Mouse (Mus musculus) myocyte (in vitro differentiated cells): ENCODE measurements at regions not wholly inside any gene's neighbourhood (a gene's known extent, or its start where the extent isn't known, plus 50 kb on each side); places are given as distances from the start of the nearest gene placed in this dataset.

ENCODE experiments used
- H3K27me3 ChIP-seq: one replicate; pipeline ENCODE4 v1.6.1; 2011; ENCODE audit not compliant: control insufficient read depth, insufficient read depth, insufficient read length
- H3K36me3 ChIP-seq: one replicate; pipeline ENCODE4 v1.6.1; 2011; ENCODE audit not compliant: control insufficient read depth, insufficient read depth
- H3K4me2 ChIP-seq: one replicate; pipeline ENCODE4 v1.6.1; 2011; ENCODE audit warnings: low read depth, control low read depth
- H3K4me3 ChIP-seq: one replicate; pipeline ENCODE4 v1.5.1; 2011; ENCODE audit warnings: mild to moderate bottlenecking, control low read depth, moderate library complexity
- H3K79me2 ChIP-seq: one replicate; pipeline ENCODE4 v1.6.1; 2011; ENCODE audit not compliant: control insufficient read depth, insufficient read depth
- H3ac ChIP-seq: one replicate; pipeline ENCODE4 v1.6.1; 2011; ENCODE audit not compliant: control insufficient read depth, insufficient read length
- CEBPB ChIP-seq: IDR thresholded peaks from 2 replicates; pipeline ENCODE4 v1.6.1; 2011; ENCODE audit warnings: mild to moderate bottlenecking, moderate library complexity; ENCODE audit not compliant: poor library complexity, insufficient read depth, severe bottlenecking
- E2F4 ChIP-seq: IDR thresholded peaks from one replicate; pipeline ENCODE4 v1.6.1; 2011; ENCODE audit warnings: mild to moderate bottlenecking, control low read depth, moderate library complexity; ENCODE audit not compliant: insufficient read depth
- MAX ChIP-seq: IDR thresholded peaks from one replicate; pipeline ENCODE4 v1.6.1; 2011; ENCODE audit warnings: low read depth, mild to moderate bottlenecking, control low read depth
- MYOD1 ChIP-seq, 3 experiments: IDR thresholded peaks; one replicate each; pipeline ENCODE4 v1.6.1; 2011; ENCODE audit warnings: control low read depth in 2 of 3, low read depth in 2 of 3, mild to moderate bottlenecking in 2 of 3, moderate library complexity in 1 of 3; ENCODE audit not compliant: insufficient read length in 2 of 3, control insufficient read depth in 1 of 3
- MYOG ChIP-seq, 3 experiments: IDR thresholded peaks; one replicate each; pipeline ENCODE4 v1.6.1; 2011; ENCODE audit warnings: control low read depth in 2 of 3, low read depth in 2 of 3, mild to moderate bottlenecking in 2 of 3; ENCODE audit not compliant: insufficient read length in 2 of 3, control insufficient read depth in 1 of 3, insufficient read depth in 1 of 3
- POLR2A ChIP-seq: IDR thresholded peaks from one replicate; pipeline ENCODE4 v1.6.1; 2011; ENCODE audit warnings: low read depth, mild to moderate bottlenecking, control low read depth, moderate library complexity; ENCODE audit not compliant: insufficient read length
- POLR2AphosphoS2 ChIP-seq: IDR thresholded peaks from one replicate; pipeline ENCODE4 v1.6.1; 2011; ENCODE audit warnings: low read depth, control low read depth; ENCODE audit not compliant: insufficient read length
- REST ChIP-seq: IDR thresholded peaks from one replicate; pipeline ENCODE4 v1.6.1; 2011; ENCODE audit warnings: mild to moderate bottlenecking, control low read depth, moderate library complexity; ENCODE audit not compliant: insufficient read depth, insufficient read length
- SRF ChIP-seq: IDR thresholded peaks from one replicate; pipeline ENCODE4 v1.6.1; 2011; ENCODE audit warnings: low read depth; ENCODE audit not compliant: control insufficient read depth, insufficient read length
- TCF12 ChIP-seq: IDR thresholded peaks from one replicate; pipeline ENCODE4 v1.6.1; 2011; ENCODE audit warnings: mild to moderate bottlenecking, control low read depth; ENCODE audit not compliant: poor library complexity, insufficient read depth, severe bottlenecking
- TCF3 ChIP-seq: IDR thresholded peaks from one replicate; pipeline ENCODE4 v1.6.1; 2011; ENCODE audit warnings: low read depth, control low read depth; ENCODE audit not compliant: insufficient read length
- USF1 ChIP-seq: IDR thresholded peaks from one replicate; pipeline ENCODE4 v1.6.1; 2011; ENCODE audit warnings: low read depth, mild to moderate bottlenecking, control low read depth, moderate library complexity

DNA sequence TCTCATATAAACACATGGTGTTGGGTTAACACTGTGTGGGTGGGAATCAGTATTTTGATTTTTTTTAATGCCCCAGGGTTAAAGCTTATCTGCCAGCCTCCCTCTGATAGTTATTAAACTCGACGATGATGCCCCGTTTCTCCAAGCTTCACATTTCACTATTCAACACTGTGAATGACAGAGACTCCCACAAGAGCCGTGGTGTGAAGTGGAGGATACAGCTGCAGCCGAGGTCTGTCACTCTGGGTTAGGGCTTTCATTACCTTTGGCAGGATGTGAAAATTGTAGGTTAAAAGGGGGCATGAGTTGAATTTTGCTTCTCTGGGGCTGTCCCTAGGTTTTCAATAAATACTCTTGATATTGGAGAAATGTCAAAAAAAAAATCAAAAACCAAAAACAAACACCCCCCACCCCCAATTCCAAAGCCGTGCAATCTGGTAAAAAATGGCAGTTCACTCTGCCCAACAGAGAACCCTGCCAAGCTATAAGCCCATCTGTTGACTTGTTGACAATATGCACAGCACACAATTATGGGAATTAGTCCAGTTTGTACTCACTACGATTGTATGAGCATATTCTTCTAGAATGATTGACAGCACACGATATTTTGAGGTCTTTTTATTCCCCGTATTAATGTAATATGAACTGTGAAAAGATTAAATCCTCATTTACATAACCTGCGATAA, 269.7 kb downstream of the Stim2 start:
- Histone ChIP-seq H3ac (no peak overlapping the region), H3K4me3 (no peak overlapping the region), H3K27me3 (no peaks in the 10 kb centered on the region), H3K36me3 (no peaks in the 10 kb centered on the region), H3K4me2 (no peak overlapping the region), H3K79me2 (no peaks in the 10 kb centered on the region)
- TF ChIP-seq MYOG (IDR thresholded peaks at IDR 0.05; ENCODE audit: control insufficient read depth in 1 of 3, insufficient read depth in 1 of 3, insufficient read length in 2 of 3, low read depth in 2 of 3) (no peak), REST (no peak), POLR2AphosphoS2 (no peak), CEBPB (no peak), E2F4 (no peak), TCF3 (no peak), SRF (no peak), MAX (no peak), USF1 (no peak), POLR2A (no peak), TCF12 (no peak), MYOD1 (IDR thresholded peaks at IDR 0.05; ENCODE audit: control insufficient read depth in 1 of 3, insufficient read length in 2 of 3, low read depth in 2 of 3) (no peak)

DNA sequence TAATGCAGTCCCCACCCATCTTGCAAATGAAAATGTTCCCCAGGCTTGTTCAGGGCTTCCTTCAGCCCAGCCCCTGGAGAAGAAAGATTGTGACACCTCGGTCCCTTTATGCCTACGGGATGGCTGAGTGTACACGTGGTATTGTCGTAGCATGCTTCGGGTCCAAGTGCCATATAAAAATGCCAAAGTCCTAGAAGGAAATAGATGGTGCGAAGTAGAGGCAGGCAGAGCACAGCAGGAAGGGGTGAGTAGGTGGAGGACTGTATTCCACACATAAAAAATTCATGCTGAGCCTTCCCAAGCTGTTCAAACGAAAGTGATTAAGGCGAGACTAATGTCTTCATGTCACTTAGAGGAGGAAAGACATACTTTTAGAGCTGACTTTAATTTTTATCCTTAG, 281.1 kb downstream of the Stim2 start:
- Histone ChIP-seq H3K27me3 (no peaks in the 10 kb centered on the region), H3K4me3 (no peak overlapping the region), H3K79me2 (no peaks in the 10 kb centered on the region), H3ac (no peak overlapping the region), H3K4me2 (peak overlapping the region; percentile 56), H3K36me3 (no peaks in the 10 kb centered on the region)
- TF ChIP-seq POLR2A = no peak
- no peak for TF ChIP-seq REST
- TF ChIP-seq MAX = no peak
- TF ChIP-seq CEBPB = no peak
- TF ChIP-seq TCF12 = no peak
- no peak for TF ChIP-seq SRF
- TF ChIP-seq USF1 = no peak
- TF ChIP-seq TCF3 = no peak
- no peak for TF ChIP-seq POLR2AphosphoS2
- TF ChIP-seq E2F4 = no peak
- TF ChIP-seq MYOD1 (IDR thresholded peaks at IDR 0.05; ENCODE audit: control insufficient read depth in 1 of 3, insufficient read length in 2 of 3, low read depth in 2 of 3) = no peak
- TF ChIP-seq MYOG (IDR thresholded peaks at IDR 0.05; ENCODE audit: control insufficient read depth in 1 of 3, insufficient read depth in 1 of 3, insufficient read length in 2 of 3, low read depth in 2 of 3) = no peak

DNA sequence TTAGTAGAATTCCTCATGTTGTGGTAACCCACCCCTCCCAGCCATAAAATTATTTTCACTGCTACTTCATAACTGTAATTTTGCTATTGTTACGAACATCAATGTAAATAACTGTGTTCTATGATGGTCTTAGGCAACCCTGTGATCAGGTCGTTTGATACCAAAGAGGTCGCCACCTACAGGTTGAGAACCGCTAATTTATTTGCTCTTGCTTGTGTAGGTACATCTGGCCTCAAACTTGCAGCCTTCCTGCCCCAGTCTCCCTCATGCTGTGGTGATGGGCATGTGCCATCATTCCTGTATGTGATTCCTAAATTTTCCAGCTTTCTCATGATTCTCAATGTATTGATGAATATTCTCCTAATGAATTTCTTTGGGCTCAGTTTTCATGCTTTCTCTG, 282.4 kb downstream of the Stim2 start:
- no peaks in the 10 kb centered on the region for H3K79me2 ChIP-seq
- no peaks in the 10 kb centered on the region for H3K36me3 ChIP-seq
- TF ChIP-seq E2F4 (no peak), SRF (no peak), MAX (no peak)
- H3K27me3 ChIP-seq = no peaks in the 10 kb centered on the region
- no peak overlapping the region for H3K4me2 ChIP-seq
- H3ac ChIP-seq = no peak overlapping the region
- no peak overlapping the region for H3K4me3 ChIP-seq

DNA sequence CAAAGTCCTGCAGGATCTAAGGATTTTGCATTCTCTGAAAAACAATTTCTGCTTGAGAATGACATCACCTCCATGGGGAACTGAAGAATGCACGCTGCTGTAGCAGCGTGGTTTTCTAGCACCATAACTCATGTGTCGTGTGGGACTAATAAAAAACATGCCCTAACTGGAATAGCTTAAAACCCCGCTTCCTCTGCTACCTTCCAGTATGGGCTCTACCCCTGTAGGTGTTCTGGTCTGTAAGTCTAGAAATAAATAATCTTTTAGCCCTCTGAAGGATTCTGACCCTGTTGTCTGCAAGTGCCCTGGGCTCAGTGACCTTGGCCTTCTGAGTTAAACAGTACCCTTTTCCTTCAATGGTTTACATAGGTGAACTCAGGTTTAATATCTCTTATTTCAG, 282.8 kb downstream of the Stim2 start:
- no peak overlapping the region for H3ac ChIP-seq
- no peaks in the 10 kb centered on the region for H3K27me3 ChIP-seq
- H3K79me2 ChIP-seq = no peaks in the 10 kb centered on the region
- no peak overlapping the region for H3K4me2 ChIP-seq
- no peak for TF ChIP-seq MYOD1 (IDR thresholded peaks at IDR 0.05; ENCODE audit: control insufficient read depth in 1 of 3, insufficient read length in 2 of 3, low read depth in 2 of 3)
- TF ChIP-seq POLR2A = no peak
- no peak for TF ChIP-seq REST
- TF ChIP-seq E2F4 = no peak
- no peak for TF ChIP-seq CEBPB
- no peak overlapping the region for H3K4me3 ChIP-seq
- no peaks in the 10 kb centered on the region for H3K36me3 ChIP-seq

DNA sequence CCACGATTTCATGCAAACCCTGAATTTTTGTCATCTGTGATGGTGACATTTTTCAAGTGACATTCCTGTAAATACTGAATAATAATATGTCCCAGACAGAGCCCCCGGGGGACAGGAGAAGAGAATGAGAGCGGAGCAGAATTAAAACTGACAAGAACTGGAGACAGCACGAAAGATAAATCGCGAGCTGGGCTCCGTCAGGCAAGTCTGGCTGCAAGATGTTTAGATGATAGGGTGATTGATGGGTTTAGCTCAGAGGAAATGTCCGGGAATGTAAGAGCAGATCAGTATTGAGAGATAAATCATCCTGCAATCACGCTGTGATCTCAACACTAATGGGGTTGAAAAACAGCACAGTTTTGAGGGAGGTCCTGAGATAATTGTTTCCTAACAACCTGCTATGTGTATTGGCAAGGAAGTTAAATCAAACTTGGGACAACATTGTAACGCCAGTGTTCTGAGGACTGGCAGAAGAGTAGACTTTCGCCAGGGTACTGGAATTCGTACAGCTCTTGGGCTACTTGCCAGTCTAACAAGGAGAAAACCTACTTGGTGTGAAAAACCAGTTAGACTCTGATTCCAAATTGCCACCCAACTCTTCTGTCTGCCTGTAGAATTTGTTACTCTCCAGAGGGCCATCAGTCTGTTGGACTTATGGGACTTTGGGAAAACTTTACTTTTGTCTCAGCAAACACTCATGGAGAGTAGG, 292.2 kb downstream of the Stim2 start:
- Histone ChIP-seq H3K27me3 (no peaks in the 10 kb centered on the region), H3K36me3 (no peaks in the 10 kb centered on the region), H3ac (no peak overlapping the region), H3K79me2 (no peaks in the 10 kb centered on the region), H3K4me2 (no peak overlapping the region), H3K4me3 (no peak overlapping the region)
- TF ChIP-seq CEBPB = no peak
- TF ChIP-seq E2F4 = no peak
- TF ChIP-seq MYOD1 (IDR thresholded peaks at IDR 0.05; ENCODE audit: control insufficient read depth in 1 of 3, insufficient read length in 2 of 3, low read depth in 2 of 3) = no peak
- no peak for TF ChIP-seq POLR2AphosphoS2
- no peak for TF ChIP-seq SRF
- no peak for TF ChIP-seq POLR2A
- TF ChIP-seq USF1 = no peak
- TF ChIP-seq MAX = no peak
- no peak for TF ChIP-seq TCF12
- TF ChIP-seq MYOG (IDR thresholded peaks at IDR 0.05; ENCODE audit: control insufficient read depth in 1 of 3, insufficient read depth in 1 of 3, insufficient read length in 2 of 3, low read depth in 2 of 3) = no peak
- no peak for TF ChIP-seq REST
- TF ChIP-seq TCF3 = no peak
